ENCODE assay signal across 9 mouse cellular contexts in genomic region chr2:59437684-59438393, GRCm38 (mm10). TPM values are rescaled to one million over a fixed set of nuclear protein-coding genes. Genes with fewer than 3 reads are reported as not detected.
DNase-seq lines count a peak whose midpoint lies in the region; ATAC-seq lines count a peak whose summit lies in the region.
"Had no signal": no experiment of that assay in that cellular context is flagged by ENCODE, and none has a peak within 500 bp of the region (broad histone marks: within the 10 kb centered on the region; RNA-seq: fewer than 3 reads in every experiment).

No protein-coding gene starts in this region.

- no peak overlapping the region for H3K4me3 ChIP-seq in hindbrain, embryonic 14.5 days (replicated peaks; ENCODE audit: low read length)
- H3K4me3 ChIP-seq: erythroblast, embryonic 14.5 days had no signal

- peak; percentile 75; the same call in 1 of the 2 replicates for ATAC-seq in hindbrain, embryonic 14.5 days (ENCODE audit: low FRiP score)
- no peak for ATAC-seq in monocyte, adult 5-6 weeks (replicated peaks; ENCODE audit: insufficient number of reproducible peaks, low FRiP score, low TSS enrichment, poor library complexity, severe bottlenecking)

- no peaks in the 10 kb centered on the region for H3K36me3 ChIP-seq in hindbrain, embryonic 14.5 days (replicated peaks; ENCODE audit: control insufficient read depth, insufficient read depth)

- peak; percentile 74 for DNase-seq in ES-CJ7 (ENCODE audit: low read depth, low spot score)
- DNase-seq in adrenal gland, postnatal 25 days = peak; percentile 86
- DNase-seq in frontal cortex, adult 2 months (ENCODE audit: extremely low spot score in 1 of 2, low spot score in 1 of 2) = peak; percentile 56 to 86
- DNase-seq in hindbrain, embryonic 14.5 days (ENCODE audit: low spot score) = peak; percentile 77
- DNase-seq in layer of hippocampus, postnatal 10 days (ENCODE audit: low spot score in 2 of 2) = peak; percentile 67 to 78
- peak; percentile 82 for DNase-seq in lung, postnatal 36 days
- DNase-seq in right cerebral cortex, postnatal 4 days = peak; percentile 68

- H3K9me3 ChIP-seq in hindbrain, embryonic 14.5 days (ENCODE audit: control insufficient read depth, low read length) = no peaks in the 10 kb centered on the region

- peak overlapping the region; percentile 30 for H3K4me2 ChIP-seq in hindbrain, embryonic 14.5 days (replicated peaks)

- H3K4me1 ChIP-seq in hindbrain, embryonic 14.5 days (replicated peaks; ENCODE audit: control insufficient read depth, insufficient read depth, low read length) = no peaks in the 10 kb centered on the region

- H3K9ac ChIP-seq in hindbrain, embryonic 14.5 days = no peak overlapping the region

- no peak overlapping the region for H3K27ac ChIP-seq in hindbrain, embryonic 14.5 days

- WGBS in hindbrain, embryonic 14.5 days = 56% methylated on average over 12 of the region's 12 CpGs

- H3K27me3 ChIP-seq in hindbrain, embryonic 14.5 days (ENCODE audit: control insufficient read depth, insufficient read depth, low read length) = no peaks in the 10 kb centered on the region

RNA-seq across cellular contexts. Expression of gene Dapl1, which starts 46.6 kb away (rescaled TPM):
- 0.61 TPM in 1 of 2 replicates, not detected in the other for total RNA-seq in adrenal gland, postnatal 25 days (2021)
- polyA plus RNA-seq in frontal cortex, adult 2 months (2012; rRNA removed) = 1.7 and 2.3 TPM in 2 replicates
- 0.53 TPM in 1 of 2 replicates, not detected in the other for polyA plus RNA-seq in hindbrain, embryonic 14.5 days (2014; fragmentation: Nextera tagmentation; extraction: Ambion mirVana)
- under 1 TPM in 1 of 2 experiments, not detected in 1; 0.87 TPM for total RNA-seq in layer of hippocampus, postnatal 10 days (2021)
- 1.6 TPM in 1 of 3 replicates, not detected in the others for total RNA-seq in monocyte, adult 5-6 weeks (2017)
- polyA plus RNA-seq: erythroblast, embryonic 14.5 days had no signal
